Mouse (Mus musculus) monocyte, adult 2 months (primary cell): Measurements from ENCODE around the gene Srrt.

Experiments used
- DNase-seq, 2 experiments: peaks; one replicate each; pipeline ENCODE4 v3.0.0; 2022; ENCODE audit warnings: low spot score in 2 of 2, low read depth in 1 of 2

Gene Srrt

GRCm38 (mm10) chr5:137268131-137268910 lies 39.2 kb downstream of the Srrt start:
- DNase-seq: no peak

GRCm38 (mm10) chr5:137264787-137265186 lies 42.7 kb downstream of the Srrt start:
- DNase-seq: peak in 1 of 2 experiments; percentile 51

GRCm38 (mm10) chr5:137263897-137264720 lies 43.4 kb downstream of the Srrt start:
- DNase-seq: peak; percentile 70 to 77
